Mouse (Mus musculus) kidney, postnatal 4 days (tissue): ENCODE results near the gene Slc37a4.
"Not testable (repeated sequence)": the region's sequence is repeated elsewhere in the genome, so short reads cannot be mapped to it uniquely, and the experiment has no call there.

Experiments
- DNase-seq, 2 experiments: peaks; one replicate each; pipeline ENCODE4 v3.0.0; 2021; ENCODE audit warnings: mixed read lengths in 2 of 2

Gene Slc37a4

DNA sequence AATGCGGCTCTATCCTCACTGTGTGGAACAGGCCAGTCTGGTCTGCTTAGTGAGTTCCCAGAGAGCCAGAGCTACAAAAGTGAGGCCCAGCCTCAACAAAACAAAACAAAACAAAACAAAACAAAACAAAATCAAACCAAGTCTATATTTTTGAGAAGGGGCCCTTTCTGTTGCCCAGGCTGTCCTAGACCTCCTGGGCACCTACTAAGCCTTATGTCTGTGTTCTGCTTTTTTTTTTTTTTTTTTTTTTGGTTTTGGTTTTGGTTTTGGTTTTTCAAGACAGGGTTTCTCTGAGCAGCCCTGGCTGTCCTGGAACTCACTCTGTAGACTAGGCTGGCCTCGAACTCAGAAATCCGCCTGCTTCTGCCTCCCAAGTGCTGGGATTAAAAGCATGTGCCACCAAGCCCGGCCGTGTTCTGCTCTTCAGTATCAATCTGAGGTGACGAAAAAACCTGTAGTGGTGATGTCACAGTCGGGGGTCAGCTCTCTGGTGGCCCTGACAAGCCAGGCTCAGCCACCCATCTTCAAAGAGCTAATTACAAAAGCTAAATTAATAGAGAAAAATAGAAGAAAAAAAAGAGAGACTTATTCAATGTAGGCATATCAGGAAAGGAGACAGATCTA is 47.9 kb downstream of the Slc37a4 start:
- DNase-seq = not testable (repeated sequence)

DNA sequence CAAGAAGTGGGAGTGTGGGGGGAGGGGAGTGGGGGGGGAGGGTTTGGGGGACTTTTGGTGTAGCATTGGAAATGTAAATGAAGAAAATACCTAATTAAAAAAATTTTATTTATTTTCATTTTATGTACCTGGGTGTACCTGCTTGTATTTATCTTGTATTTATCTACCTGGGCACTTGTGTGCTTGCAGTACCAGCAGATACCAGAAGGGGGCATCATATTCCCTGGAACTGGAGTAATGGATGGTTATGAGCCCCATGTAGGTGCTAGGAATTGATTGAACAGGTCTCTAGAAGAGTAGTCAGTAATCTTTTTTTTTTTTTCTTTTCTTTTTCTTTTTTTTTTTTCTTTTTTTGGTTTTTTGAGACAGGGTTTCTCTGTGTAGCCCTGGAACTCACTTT is 53.7 kb downstream of the Slc37a4 start:
- no peak for DNase-seq
